Mouse (Mus musculus): Measurements from ENCODE around the gene Poc1b.

- TF ChIP-seq MAFK (IDR thresholded peaks at IDR 0.05; ENCODE audit: insufficient read depth, low read depth, low read length) (no peak), HCFC1 (IDR thresholded peaks at IDR 0.05; ENCODE audit: borderline replicate concordance, insufficient read depth, low read length) (no peak), CHD2 (IDR thresholded peaks at IDR 0.05; ENCODE audit: low read depth, low read length) (no peak), ZC3H11A (IDR thresholded peaks at IDR 0.05; ENCODE audit: borderline replicate concordance, low read depth, low read length) (no peak), ZNF384 (IDR thresholded peaks at IDR 0.05; ENCODE audit: low read depth, low read length) (no peak)
These were observed 45.4 kb upstream of the Poc1b start for GRCm38 (mm10) chr10:99061418-99061817.
